Mouse (Mus musculus) cortical plate, adult 2 months (tissue): ENCODE measurements around the gene Rere.

Source experiments
- CTCF ChIP-seq: fragments of 200-500 bp; IDR thresholded peaks from 2 replicates; pipeline ENCODE4 v1.5.1; 2011; ENCODE audit warnings: mild to moderate bottlenecking, control low read depth, low read length; ENCODE audit not compliant: insufficient read depth; ENCODE audit errors: extremely low read depth
- POLR2A ChIP-seq: fragments of 200-500 bp; IDR thresholded peaks from 2 replicates; pipeline ENCODE4 v1.6.1; 2011; ENCODE audit warnings: mild to moderate bottlenecking, low read length, control low read depth; ENCODE audit not compliant: insufficient read depth; ENCODE audit errors: extremely low read depth

GRCm38 (mm10) chr4:150531869-150532268 lies 250.4 kb downstream of the Rere start:
- TF ChIP-seq POLR2A, result no peak
- TF ChIP-seq CTCF, result no peak
